Mouse (Mus musculus): ENCODE data around the gene Csf2ra. TPM values are rescaled to one million over a fixed set of nuclear protein-coding genes. Genes with fewer than 3 reads are reported as not detected.
"Not testable (repeated sequence)": the region's sequence is repeated elsewhere in the genome, so short reads cannot be mapped to it uniquely, and the experiment has no call there.

Csf2ra gene
- polyA plus RNA-seq, 1 experiment from 2014 or later, result 11.8 TPM

DNA sequence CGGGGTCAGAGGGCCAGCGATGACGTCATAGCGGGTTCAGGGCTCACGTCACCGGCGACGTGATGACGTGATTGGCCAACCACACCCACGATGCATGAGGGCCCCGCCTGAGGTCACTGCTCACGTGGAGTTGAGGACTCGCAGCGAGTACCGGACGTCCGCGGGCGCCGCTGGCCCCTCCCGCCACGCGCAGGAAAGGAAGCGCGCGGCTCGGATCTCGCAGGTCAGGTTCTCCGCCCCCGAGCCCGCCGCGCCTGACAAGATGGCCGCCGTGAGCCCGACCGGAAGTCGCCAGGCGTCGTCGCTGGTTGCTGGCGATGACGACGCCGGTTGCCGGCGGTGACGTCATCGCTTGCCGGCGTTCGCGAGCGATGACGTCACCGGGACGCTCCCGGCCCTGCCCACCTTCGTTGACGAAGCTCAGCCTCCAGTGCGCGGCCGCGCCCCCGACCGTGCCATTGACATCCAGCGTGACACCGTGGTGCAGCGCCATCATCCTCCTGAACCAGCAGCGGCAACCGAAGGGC, 1.8 kb downstream of the Csf2ra start:
- H3K9ac ChIP-seq (ENCODE audit: low read length), result peak overlapping the region; percentile 38
- H3K4me1 ChIP-seq (ENCODE audit: control insufficient read depth, insufficient read depth, low read length), result no peaks in the 10 kb centered on the region; the same call in 1 of the 2 replicates
- H3K4me3 ChIP-seq (ENCODE audit: low read depth, low read length), result peak overlapping the region; percentile 56
- peak overlapping the region; percentile 36 for H3K27ac ChIP-seq (ENCODE audit: low read depth, low read length)
- DNase-seq (ENCODE audit: low spot score, missing footprints) (peak; percentile 97), ATAC-seq (ENCODE audit: low FRiP score) (peak; percentile 14)
- H3K36me3 ChIP-seq (ENCODE audit: control insufficient read depth, insufficient read depth, low read length), result no peaks in the 10 kb centered on the region
- peak overlapping the region; percentile 50 for H3K4me2 ChIP-seq
- WGBS, result 5% methylated on average over 71 of the region's 71 CpGs
- H3K9me3 ChIP-seq (ENCODE audit: control insufficient read depth, low read length), result no peaks in the 10 kb centered on the region; the same call in 1 of the 2 replicates
- H3K27me3 ChIP-seq (ENCODE audit: control insufficient read depth, insufficient read depth, low read length), result no peaks in the 10 kb centered on the region

DNA sequence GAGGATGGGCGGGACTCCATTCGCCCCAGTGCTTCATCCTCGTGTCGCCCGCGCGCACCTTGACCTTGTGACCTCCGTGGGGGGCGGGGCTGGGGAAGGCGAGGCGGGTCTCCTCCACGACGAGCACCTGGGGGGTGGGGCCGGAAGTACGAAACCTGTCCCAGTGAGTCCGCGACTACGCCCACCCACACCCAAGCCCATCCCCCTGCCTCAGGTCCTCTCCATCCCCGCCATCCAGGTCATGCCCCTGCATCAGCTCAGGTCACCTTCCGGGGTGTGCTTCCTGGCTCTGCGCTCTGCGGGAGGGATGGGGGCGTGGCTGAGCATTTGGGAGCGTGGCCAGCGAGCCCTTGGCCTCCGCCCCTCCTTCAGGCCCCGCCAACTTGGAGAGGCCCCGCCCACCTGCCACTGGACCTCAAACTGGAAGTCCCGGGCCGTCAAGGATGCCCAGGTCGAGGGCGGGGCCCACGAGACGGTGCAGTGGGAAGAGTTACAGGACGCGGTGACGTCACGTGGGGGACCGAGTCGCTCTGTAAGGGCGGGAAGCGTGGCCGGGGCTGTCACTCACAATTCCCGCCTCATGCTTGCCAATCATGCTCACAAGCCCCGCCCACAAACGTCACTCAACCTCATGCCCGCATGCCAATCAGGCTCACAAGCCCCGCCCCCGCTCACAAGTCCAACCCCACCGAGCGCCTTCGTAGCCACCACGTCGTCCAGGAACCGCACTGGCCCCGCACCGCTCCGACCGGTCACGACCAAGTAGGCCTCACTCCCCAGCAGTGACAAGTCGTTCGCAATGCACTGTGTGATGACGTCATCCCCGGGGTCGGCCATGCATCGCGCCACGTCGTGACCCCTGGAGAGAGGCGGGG, 2.5 kb downstream of the Csf2ra start:
- H3K27ac ChIP-seq (ENCODE audit: low read depth, low read length), result no peak overlapping the region
- no peaks in the 10 kb centered on the region; the same call in 1 of the 2 replicates for H3K4me1 ChIP-seq (ENCODE audit: control insufficient read depth, insufficient read depth, low read length)
- H3K27me3 ChIP-seq (ENCODE audit: control insufficient read depth, insufficient read depth, low read length), result no peaks in the 10 kb centered on the region
- ATAC-seq (ENCODE audit: low FRiP score) (peak; percentile 61), DNase-seq (ENCODE audit: low spot score, missing footprints) (peak; percentile 99)
- 7% methylated on average over 69 of the region's 70 CpGs for WGBS
- H3K9ac ChIP-seq (ENCODE audit: low read length), result peak overlapping the region; percentile 16; the same call in 1 of the 2 replicates
- peak overlapping the region; percentile 50 for H3K4me2 ChIP-seq
- H3K4me3 ChIP-seq (ENCODE audit: low read depth, low read length), result peak overlapping the region; percentile 56
- H3K9me3 ChIP-seq (ENCODE audit: control insufficient read depth, low read length), result no peaks in the 10 kb centered on the region; the same call in 1 of the 2 replicates
- no peaks in the 10 kb centered on the region for H3K36me3 ChIP-seq (ENCODE audit: control insufficient read depth, insufficient read depth, low read length)

DNA sequence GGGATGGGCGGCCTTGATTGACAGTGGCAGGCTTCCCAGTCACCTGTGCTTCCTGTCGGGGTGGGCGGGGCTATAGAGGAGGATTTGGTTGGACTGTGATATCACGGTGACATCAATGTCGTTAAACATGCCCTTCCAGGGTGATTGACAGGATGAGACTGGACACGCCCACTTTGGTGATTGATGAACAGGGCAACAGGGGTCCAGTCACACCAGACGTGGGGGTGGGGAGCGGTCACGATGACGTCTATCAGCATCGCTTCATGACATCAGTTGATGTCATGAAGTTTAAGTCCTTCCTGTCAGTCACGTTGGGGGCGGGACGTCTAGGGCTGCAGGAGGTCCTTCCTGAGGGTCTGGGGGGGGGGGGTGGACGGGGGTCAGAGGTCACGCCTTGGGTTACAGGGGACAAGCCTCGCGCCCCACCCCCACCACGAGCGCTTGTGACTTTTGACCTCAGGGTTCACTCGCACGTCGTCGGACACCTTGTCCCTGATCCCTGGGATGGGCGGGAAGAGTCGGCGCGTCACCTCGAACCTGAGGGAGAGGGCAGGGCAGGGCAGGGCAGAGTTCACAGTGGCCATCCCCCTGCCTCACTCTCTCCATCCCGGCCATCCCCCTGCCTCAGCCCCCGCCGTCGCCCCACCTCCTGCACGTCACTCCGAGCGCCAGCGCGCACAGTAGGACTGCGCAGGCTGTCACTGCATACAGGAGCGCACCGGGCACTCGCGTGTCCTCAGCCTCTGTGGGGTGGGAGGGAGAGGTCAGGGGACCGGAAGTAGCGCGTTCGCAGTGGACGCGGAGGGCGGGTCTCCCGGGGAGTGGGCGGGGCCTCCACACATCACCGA, 3.3 kb downstream of the Csf2ra start:
- DNase-seq (ENCODE audit: low spot score, missing footprints) (peak; percentile 86), ATAC-seq (ENCODE audit: low FRiP score) (peak; percentile 45)
- peak overlapping the region; percentile 24; the same call in 1 of the 2 replicates for H3K9ac ChIP-seq (ENCODE audit: low read length)
- H3K36me3 ChIP-seq (ENCODE audit: control insufficient read depth, insufficient read depth, low read length), result no peaks in the 10 kb centered on the region
- no peaks in the 10 kb centered on the region for H3K27me3 ChIP-seq (ENCODE audit: control insufficient read depth, insufficient read depth, low read length)
- H3K9me3 ChIP-seq (ENCODE audit: control insufficient read depth, low read length), result no peaks in the 10 kb centered on the region; the same call in 1 of the 2 replicates
- H3K4me3 ChIP-seq (ENCODE audit: low read depth, low read length), result peak overlapping the region; percentile 56
- no peaks in the 10 kb centered on the region; the same call in 1 of the 2 replicates for H3K4me1 ChIP-seq (ENCODE audit: control insufficient read depth, insufficient read depth, low read length)
- H3K4me2 ChIP-seq, result peak overlapping the region; percentile 50
- 33% methylated on average over 46 of the region's 53 CpGs for WGBS
- no peak overlapping the region for H3K27ac ChIP-seq (ENCODE audit: low read depth, low read length)

DNA sequence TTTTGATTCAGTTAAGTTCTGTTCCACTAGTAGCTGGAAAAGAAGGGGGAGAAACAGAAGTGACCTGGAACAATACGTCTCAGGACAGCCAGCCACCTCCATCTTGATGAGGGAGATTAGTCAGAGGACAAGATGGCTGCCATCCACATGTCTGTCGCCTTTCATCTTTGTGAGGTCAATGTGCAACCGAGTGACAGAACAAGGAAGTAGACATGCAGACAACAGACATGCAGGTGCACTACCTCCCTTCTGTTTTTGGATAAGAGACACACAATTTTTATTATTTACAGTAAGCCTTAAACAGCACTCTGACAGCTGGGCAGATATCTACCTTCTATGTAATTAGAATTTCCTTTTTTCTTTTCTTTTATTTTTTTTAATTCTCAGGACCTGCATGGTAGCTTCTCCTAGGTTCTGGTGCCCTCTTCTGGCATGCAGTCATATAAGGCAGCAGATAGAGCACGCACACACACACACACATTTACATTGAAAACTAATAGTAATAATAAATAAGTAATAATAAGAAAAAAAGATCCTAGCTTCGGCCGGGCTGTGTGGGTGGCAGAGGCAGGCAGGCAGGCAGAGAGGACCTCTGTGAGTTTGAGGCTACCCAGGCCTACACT, 4.4 kb downstream of the Csf2ra start:
- H3K4me3 ChIP-seq (ENCODE audit: low read depth, low read length), result no peak overlapping the region
- H3K27me3 ChIP-seq (ENCODE audit: control insufficient read depth, insufficient read depth, low read length), result no peaks in the 10 kb centered on the region
- no peak for DNase-seq (ENCODE audit: low spot score, missing footprints)
- H3K4me1 ChIP-seq (ENCODE audit: control insufficient read depth, insufficient read depth, low read length), result no peaks in the 10 kb centered on the region; the same call in 1 of the 2 replicates
- H3K9ac ChIP-seq (ENCODE audit: low read length), result no peak overlapping the region
- H3K36me3 ChIP-seq (ENCODE audit: control insufficient read depth, insufficient read depth, low read length), result no peaks in the 10 kb centered on the region
- no peak for ATAC-seq (ENCODE audit: low FRiP score)
- no peak overlapping the region for H3K27ac ChIP-seq (ENCODE audit: low read depth, low read length)
- H3K9me3 ChIP-seq (ENCODE audit: control insufficient read depth, low read length), result no peaks in the 10 kb centered on the region; the same call in 1 of the 2 replicates
- 91% methylated on average over 6 of the region's 6 CpGs for WGBS
- no peak overlapping the region for H3K4me2 ChIP-seq

DNA sequence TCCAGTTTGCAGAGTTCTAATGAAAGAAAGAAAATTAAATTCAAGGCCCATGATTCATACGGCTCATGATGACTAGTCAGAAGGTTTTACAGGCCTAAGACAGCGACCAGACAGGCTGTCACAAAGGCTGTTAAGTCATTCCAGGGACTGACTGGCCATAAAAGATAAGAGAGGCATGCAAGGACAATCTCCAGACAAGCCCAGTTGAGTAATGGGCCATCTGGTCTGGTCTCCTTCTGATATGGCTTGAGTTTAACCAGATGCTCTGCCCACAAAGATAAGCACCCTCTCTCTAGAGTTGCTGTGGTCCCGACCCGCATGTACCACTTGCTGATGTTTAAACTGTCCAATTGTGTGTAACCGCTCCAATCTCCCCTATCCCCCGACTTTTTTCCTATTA, 20.7 kb downstream of the Csf2ra start:
- H3K27me3 ChIP-seq (ENCODE audit: control insufficient read depth, insufficient read depth, low read length); ATAC-seq (ENCODE audit: low FRiP score); DNase-seq (ENCODE audit: low spot score, missing footprints); H3K36me3 ChIP-seq (ENCODE audit: control insufficient read depth, insufficient read depth, low read length); H3K27ac ChIP-seq (ENCODE audit: low read depth, low read length); H3K4me3 ChIP-seq (ENCODE audit: low read depth, low read length); H3K9me3 ChIP-seq (ENCODE audit: control insufficient read depth, low read length); H3K4me2 ChIP-seq; H3K4me1 ChIP-seq (ENCODE audit: control insufficient read depth, insufficient read depth, low read length); H3K9ac ChIP-seq (ENCODE audit: low read length): not testable (repeated sequence)
- WGBS, result 86% methylated on average over 6 of the region's 6 CpGs

DNA sequence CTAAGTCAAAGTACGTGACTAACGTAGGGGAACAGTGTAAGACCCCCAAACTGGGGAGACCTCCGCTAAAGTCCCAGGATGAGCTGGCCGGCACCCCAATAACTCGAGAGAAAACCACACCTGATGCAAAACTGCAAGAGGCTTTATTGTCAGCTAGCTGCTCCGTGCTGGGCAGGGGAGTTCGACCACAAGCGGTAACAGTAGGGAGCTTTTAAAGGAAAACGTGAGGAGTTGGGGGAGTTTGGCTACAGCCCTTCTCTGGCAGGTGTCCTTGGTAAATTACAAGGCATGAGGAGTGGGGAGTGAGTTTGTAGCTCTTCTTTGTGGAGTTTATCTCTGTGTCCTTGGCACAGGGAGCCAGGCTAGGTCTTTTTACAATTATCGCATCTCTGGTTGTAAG, 28.4 kb downstream of the Csf2ra start:
- Histone ChIP-seq H3K27ac (ENCODE audit: low read depth, low read length) (no peak overlapping the region), H3K4me2 (no peak overlapping the region), H3K9me3 (ENCODE audit: control insufficient read depth, low read length) (no peaks in the 10 kb centered on the region), H3K9ac (ENCODE audit: low read length) (no peak overlapping the region), H3K4me3 (ENCODE audit: low read depth, low read length) (no peak overlapping the region), H3K27me3 (ENCODE audit: control insufficient read depth, insufficient read depth, low read length) (no peaks in the 10 kb centered on the region), H3K36me3 (ENCODE audit: control insufficient read depth, insufficient read depth, low read length) (no peaks in the 10 kb centered on the region), H3K4me1 (ENCODE audit: control insufficient read depth, insufficient read depth, low read length) (no peaks in the 10 kb centered on the region)
- WGBS, result 22% methylated on average over 10 of the region's 10 CpGs
- DNase-seq (ENCODE audit: low spot score, missing footprints), result peak; percentile 92
- no peak for ATAC-seq (ENCODE audit: low FRiP score)

DNA sequence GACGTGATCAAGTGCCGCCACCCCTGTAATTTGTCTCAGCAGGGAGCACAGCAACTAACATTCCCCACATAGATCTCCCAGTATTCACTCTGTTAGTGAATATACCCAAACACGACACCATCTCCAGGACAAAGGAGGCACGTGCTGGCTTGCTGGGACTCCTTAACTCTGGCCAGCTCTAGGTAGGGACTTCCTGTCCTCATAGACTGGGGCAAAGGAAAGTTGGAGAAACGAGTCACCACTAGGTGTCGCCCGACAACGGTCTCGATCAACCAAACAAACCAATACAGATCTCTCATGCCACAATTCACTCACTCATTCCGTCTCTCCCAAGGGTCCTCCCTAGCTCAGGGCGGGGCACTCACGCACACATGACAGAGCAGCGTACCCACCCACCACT, 28.9 kb downstream of the Csf2ra start:
- no peaks in the 10 kb centered on the region for H3K36me3 ChIP-seq (ENCODE audit: control insufficient read depth, insufficient read depth, low read length)
- H3K27ac ChIP-seq (ENCODE audit: low read depth, low read length), result no peak overlapping the region
- DNase-seq (ENCODE audit: low spot score, missing footprints) (peak; percentile 98), ATAC-seq (ENCODE audit: low FRiP score) (no peak)
- no peak overlapping the region for H3K4me2 ChIP-seq
- no peaks in the 10 kb centered on the region for H3K4me1 ChIP-seq (ENCODE audit: control insufficient read depth, insufficient read depth, low read length)
- no peak overlapping the region for H3K9ac ChIP-seq (ENCODE audit: low read length)
- WGBS, result 14% methylated on average over 13 of the region's 13 CpGs
- no peak overlapping the region for H3K4me3 ChIP-seq (ENCODE audit: low read depth, low read length)
- no peaks in the 10 kb centered on the region for H3K27me3 ChIP-seq (ENCODE audit: control insufficient read depth, insufficient read depth, low read length)
- no peaks in the 10 kb centered on the region for H3K9me3 ChIP-seq (ENCODE audit: control insufficient read depth, low read length)

DNA sequence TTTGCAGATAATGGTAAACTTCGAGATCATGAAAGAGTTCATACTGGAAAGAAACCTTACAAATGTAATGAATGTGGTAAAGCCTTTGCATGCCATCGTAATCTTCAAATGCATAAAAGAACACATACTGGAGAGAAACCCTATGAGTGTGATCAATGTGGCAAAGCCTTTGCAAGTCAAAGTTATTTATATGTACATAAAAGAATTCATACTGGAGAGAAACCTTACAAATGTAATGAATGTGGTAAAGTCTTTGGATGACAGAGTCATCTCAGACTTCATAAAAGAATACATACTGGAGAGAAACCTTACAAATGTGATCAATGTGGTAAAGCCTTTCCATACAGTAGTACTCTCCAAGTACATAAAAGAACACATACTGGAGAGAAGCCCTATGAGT, 44.6 kb downstream of the Csf2ra start, which contains the start of gene Gm6020:
Gene Gm6020 (plus strand): TSS at position 301 of the 400 bp plus-strand sequence.
- not testable (repeated sequence) for H3K27ac ChIP-seq (ENCODE audit: low read depth, low read length); H3K36me3 ChIP-seq (ENCODE audit: control insufficient read depth, insufficient read depth, low read length); H3K4me1 ChIP-seq (ENCODE audit: control insufficient read depth, insufficient read depth, low read length); DNase-seq (ENCODE audit: low spot score, missing footprints); H3K27me3 ChIP-seq (ENCODE audit: control insufficient read depth, insufficient read depth, low read length); H3K4me3 ChIP-seq (ENCODE audit: low read depth, low read length); ATAC-seq (ENCODE audit: low FRiP score); H3K4me2 ChIP-seq; H3K9ac ChIP-seq (ENCODE audit: low read length); H3K9me3 ChIP-seq (ENCODE audit: control insufficient read depth, low read length)
- WGBS, result 85% methylated on average over 2 of the region's 2 CpGs

Measured in midbrain, embryonic 11.5 days (tissue).